Mouse (Mus musculus) neural tube, embryonic 13.5 days (tissue): ENCODE data around the gene Armc6. TPM values are rescaled to one million over a fixed set of nuclear protein-coding genes. Genes with fewer than 3 reads are reported as not detected.

ENCODE experiments used
- ATAC-seq: fragments of 200-750 bp; cut with Nextera tagmentation; 2 replicates; pipeline ENCODE4 v1.8.0; 2017; ENCODE audit warnings: low read depth, mild to moderate bottlenecking, moderate TSS enrichment, moderate library complexity
- H3K27ac ChIP-seq: fragments of 300-500 bp; sonication (generic); replicated peaks from 2 replicates; pipeline ENCODE4 v1.5.1; 2015; ENCODE audit warnings: moderate library complexity, mild to moderate bottlenecking, inconsistent platforms
- H3K27me3 ChIP-seq: fragments of 300-500 bp; sonication (generic); 2 replicates; pipeline ENCODE4 v1.6.1; 2015; ENCODE audit warnings: mild to moderate bottlenecking, inconsistent platforms
- H3K36me3 ChIP-seq: fragments of 300-500 bp; sonication (generic); 2 replicates; pipeline ENCODE4 v1.6.1; 2015; ENCODE audit warnings: mild to moderate bottlenecking, inconsistent platforms
- H3K4me1 ChIP-seq: fragments of 300-500 bp; sonication (generic); replicated peaks from 2 replicates; pipeline ENCODE4 v1.6.1; 2015; ENCODE audit warnings: inconsistent platforms
- H3K4me2 ChIP-seq: fragments of 300-500 bp; sonication (generic); 2 replicates; pipeline ENCODE4 v1.6.1; 2015; ENCODE audit warnings: inconsistent platforms, mild to moderate bottlenecking, moderate library complexity
- H3K4me3 ChIP-seq: fragments of 300-500 bp; sonication (generic); 2 replicates; pipeline ENCODE4 v1.5.1; 2015; ENCODE audit warnings: mild to moderate bottlenecking, inconsistent platforms
- H3K9ac ChIP-seq: fragments of 300-500 bp; sonication (generic); 2 replicates; pipeline ENCODE4 v1.6.1; 2015; ENCODE audit warnings: moderate library complexity, mild to moderate bottlenecking, inconsistent platforms
- H3K9me3 ChIP-seq: fragments of 300-500 bp; sonication (generic); 2 replicates; pipeline ENCODE4 v1.6.1; 2016; ENCODE audit warnings: inconsistent platforms
- WGBS: fragments of 180-500 bp; shearing (Covaris S2); methylation state at CpG from one replicate; pipeline ENCODE4 v1.1.7; 2015; 5-methylcytosine and 5-hydroxymethylcytosine counted together
- polyA plus RNA-seq: library from polyadenylated mRNA; unstranded; fragments of >200 nt; fragmentation: Nextera tagmentation; extraction: Ambion mirVana; gene quantifications from 2 replicates; pipeline ENCODE4 v1.2.1, GENCODE M21; 2015

The Armc6 gene
- polyA plus RNA-seq, 1 experiment from 2014 or later: 85.7 TPM

DNA sequence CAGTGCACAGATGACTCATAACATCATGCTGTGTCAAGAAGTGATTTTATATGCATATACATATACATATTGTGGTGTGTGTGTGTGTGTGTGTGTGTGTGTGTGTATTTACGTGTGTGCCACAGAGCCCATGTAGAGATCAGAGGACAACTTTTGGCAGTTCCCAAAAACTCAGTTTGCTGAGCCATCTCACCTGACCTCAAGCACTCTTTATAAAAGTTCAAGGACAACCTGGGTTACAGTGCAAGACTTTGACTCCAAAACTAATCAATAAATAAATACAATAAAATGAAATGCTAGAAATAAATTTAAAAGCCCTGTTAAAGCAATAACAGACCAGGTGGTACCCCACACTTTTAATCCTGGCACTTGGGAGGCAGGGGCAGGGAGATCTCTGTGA lies 23.0 kb downstream of the Armc6 start:
- Histone ChIP-seq H3K4me2 (peak overlapping the region; percentile 96), H3K4me3 (peak overlapping the region; percentile 74), H3K9me3 (no peaks in the 10 kb centered on the region), H3K9ac (peak overlapping the region; percentile 81), H3K36me3 (no peaks in the 10 kb centered on the region), H3K27ac (no peak overlapping the region), H3K4me1 (peaks cover 19% of the 10 kb centered on the region), H3K27me3 (peaks cover 17% of the 10 kb centered on the region)
- WGBS: 67% methylated on average over 1 of the region's 1 CpGs
- no peak for ATAC-seq

DNA sequence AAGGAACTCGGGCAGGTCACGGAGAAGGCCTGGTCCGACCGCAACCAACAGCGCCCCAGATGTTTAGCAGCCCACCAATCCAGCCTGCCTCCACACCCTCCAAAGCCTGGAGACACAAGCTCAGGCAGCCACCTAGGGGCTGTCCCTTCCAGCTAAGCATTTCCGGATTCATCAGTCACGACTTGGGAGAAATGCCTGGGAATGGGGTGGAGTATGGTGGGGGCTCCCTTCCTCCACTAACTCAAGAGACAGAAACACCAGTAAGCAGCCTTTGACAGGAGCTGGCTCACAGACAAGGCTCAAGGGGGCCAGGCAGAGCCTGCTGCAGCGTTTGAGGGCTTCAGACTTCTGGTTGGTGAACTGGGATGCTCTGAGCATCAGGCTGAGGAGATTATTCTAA lies 23.7 kb downstream of the Armc6 start:
- H3K27ac ChIP-seq: no peak overlapping the region
- H3K4me3 ChIP-seq: no peak overlapping the region
- WGBS: 23% methylated on average over 8 of the region's 8 CpGs
- ATAC-seq: no peak
- H3K9ac ChIP-seq: peak overlapping the region; percentile 42; the same call in 1 of the 2 replicates
- peaks cover 17% of the 10 kb centered on the region for H3K27me3 ChIP-seq
- H3K9me3 ChIP-seq: no peaks in the 10 kb centered on the region
- peaks cover 19% of the 10 kb centered on the region for H3K4me1 ChIP-seq
- peak overlapping the region; percentile 96; the same call in 1 of the 2 replicates for H3K4me2 ChIP-seq
- no peaks in the 10 kb centered on the region for H3K36me3 ChIP-seq

DNA sequence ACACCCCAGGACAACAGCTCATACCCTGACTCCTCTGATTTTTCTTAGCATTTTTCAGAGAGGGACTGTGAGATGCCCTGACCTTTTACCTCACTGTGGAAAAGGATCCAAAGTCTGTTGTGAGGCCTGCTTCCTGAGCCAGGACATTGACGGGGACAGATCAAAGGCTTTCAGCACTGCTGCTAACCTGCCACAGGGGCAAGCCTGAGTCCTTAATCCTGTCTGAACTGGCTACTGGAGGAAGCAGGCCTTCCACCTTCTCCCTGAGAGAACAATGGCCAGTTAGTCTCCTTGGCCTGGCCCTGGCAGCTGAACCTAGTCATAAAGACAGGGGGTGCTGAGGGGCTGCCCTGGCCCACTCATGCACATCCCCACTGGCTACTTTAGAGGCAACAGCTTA lies 26.1 kb downstream of the Armc6 start:
- no peak for ATAC-seq
- H3K9ac ChIP-seq: peak overlapping the region; percentile 6; the same call in 1 of the 2 replicates
- WGBS: 71% methylated on average over 1 of the region's 1 CpGs

DNA sequence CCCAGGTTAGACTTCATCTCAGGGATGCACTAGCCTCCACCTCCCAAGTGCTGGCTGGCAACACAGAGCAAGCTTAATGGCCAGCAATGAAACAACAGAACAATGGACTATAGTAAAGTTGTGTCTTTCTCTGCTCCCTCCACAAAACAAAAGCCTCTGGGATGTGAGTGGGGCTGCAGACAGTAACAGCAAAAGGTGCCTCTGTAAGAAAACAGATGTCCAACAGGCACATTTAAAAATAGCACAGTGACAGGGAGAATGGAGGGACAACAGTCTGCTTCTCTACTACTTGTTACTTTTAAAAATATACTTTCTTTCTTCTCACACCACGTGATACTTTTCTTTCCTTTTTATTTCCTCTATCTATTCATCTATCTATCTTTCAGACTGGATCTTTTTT lies 29.5 kb downstream of the Armc6 start:
- H3K27ac ChIP-seq: no peak overlapping the region
- H3K36me3 ChIP-seq: no peaks in the 10 kb centered on the region
- H3K4me3 ChIP-seq: no peak overlapping the region
- 74% methylated on average over 1 of the region's 1 CpGs for WGBS
- H3K9me3 ChIP-seq: no peaks in the 10 kb centered on the region
- no peak overlapping the region for H3K9ac ChIP-seq
- peaks cover 1% of the 10 kb centered on the region for H3K27me3 ChIP-seq
- no peak overlapping the region for H3K4me2 ChIP-seq
- H3K4me1 ChIP-seq: 0 out of 2 replicates have a peak, but pooled peaks cover 7% of the 10 kb centered on the region
- no peak for ATAC-seq

More for the DNA sequence above, 26.1 kb downstream of the Armc6 start:
- Histone ChIP-seq H3K27ac (no peak overlapping the region), H3K4me2 (no peak overlapping the region), H3K9me3 (no peaks in the 10 kb centered on the region), H3K27me3 (peaks cover 17% of the 10 kb centered on the region), H3K4me1 (peaks cover 17% of the 10 kb centered on the region), H3K36me3 (no peaks in the 10 kb centered on the region), H3K4me3 (no peak overlapping the region)

DNA sequence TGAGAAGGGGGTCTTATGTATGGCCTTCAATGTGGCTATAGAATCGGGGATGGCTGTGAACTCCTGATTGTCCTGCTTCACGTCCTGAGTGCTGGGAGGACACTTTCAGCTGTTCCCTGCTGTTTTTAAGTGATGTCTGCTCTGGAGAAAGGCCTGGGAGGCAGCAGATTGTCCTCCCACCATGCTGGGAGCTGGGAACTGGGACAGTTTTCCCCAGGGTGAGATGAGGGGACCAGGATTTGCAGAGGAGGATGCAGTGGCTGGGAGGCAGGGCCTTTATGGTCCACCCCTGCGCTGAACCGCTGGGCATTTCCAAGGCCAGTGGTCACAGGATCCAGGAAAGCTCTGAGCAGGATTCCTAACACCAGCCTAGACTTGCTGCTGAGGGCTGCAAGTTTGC lies 31.2 kb downstream of the Armc6 start:
- Histone ChIP-seq H3K4me2 (no peak overlapping the region), H3K27ac (no peak overlapping the region), H3K4me3 (no peak overlapping the region), H3K36me3 (no peaks in the 10 kb centered on the region), H3K4me1 (peaks cover 7% of the 10 kb centered on the region; the same call in 1 of the 2 replicates), H3K9ac (no peak overlapping the region), H3K9me3 (no peaks in the 10 kb centered on the region), H3K27me3 (no peaks in the 10 kb centered on the region)
- ATAC-seq: no peak
- 67% methylated on average over 4 of the region's 4 CpGs for WGBS

DNA sequence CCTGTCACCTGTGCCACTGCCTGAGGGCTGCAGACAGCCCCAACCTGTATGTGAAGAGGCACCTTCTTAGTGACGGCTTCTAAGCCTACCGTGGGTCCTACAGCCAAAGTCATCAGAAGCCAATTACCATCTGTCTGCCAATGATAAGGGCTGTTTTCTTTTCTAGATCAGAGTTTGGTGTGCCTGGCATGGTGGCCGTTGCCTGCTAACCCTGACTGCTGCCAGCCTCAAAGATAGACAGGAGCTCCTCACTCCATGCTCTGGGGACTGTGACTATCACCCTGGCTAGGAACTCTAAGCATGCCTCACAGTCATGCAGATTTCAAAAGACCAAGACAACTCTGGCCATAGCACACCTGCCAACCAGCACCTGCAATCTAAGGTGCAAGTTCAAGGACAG lies 32.8 kb downstream of the Armc6 start:
- H3K9me3 ChIP-seq: no peaks in the 10 kb centered on the region
- H3K9ac ChIP-seq: no peak overlapping the region
- H3K4me1 ChIP-seq: peaks cover 7% of the 10 kb centered on the region; the same call in 1 of the 2 replicates
- no peaks in the 10 kb centered on the region for H3K36me3 ChIP-seq
- H3K4me2 ChIP-seq: no peak overlapping the region
- H3K4me3 ChIP-seq: no peak overlapping the region
- H3K27me3 ChIP-seq: no peaks in the 10 kb centered on the region
- ATAC-seq: no peak
- 89% methylated on average over 3 of the region's 3 CpGs for WGBS
- no peak overlapping the region for H3K27ac ChIP-seq

DNA sequence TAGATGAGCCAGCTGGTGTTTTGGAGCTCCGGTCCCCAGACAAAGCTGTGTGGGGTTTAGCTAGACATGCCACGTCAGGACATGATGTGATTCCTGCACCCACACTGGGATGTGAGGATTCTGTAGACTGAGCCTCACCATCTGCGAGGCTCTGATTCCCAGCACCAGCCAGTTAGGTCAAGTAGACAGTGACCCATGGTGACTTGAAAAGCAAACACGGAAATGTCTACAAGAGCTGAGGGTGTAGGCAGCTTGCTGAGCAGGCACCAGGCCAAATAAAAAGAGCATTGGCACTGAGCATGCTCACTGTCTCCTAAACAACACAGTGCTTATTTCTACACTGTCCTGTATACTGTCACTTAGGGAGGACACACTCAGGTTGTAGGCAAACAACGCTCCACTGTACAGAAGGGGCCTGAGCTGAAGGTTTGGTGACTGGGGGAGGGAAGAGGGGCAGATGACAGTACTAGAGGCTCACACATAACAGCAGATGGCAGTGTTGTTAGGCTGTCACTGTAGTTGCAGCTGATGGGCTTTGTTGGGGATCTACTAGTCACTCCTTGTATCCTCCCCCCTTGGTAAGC lies 34.1 kb downstream of the Armc6 start:
- Histone ChIP-seq H3K27me3 (no peaks in the 10 kb centered on the region), H3K9ac (no peak overlapping the region), H3K4me3 (no peak overlapping the region), H3K4me2 (no peak overlapping the region), H3K4me1 (peaks cover 7% of the 10 kb centered on the region; the same call in 1 of the 2 replicates), H3K9me3 (no peaks in the 10 kb centered on the region), H3K27ac (no peak overlapping the region), H3K36me3 (no peaks in the 10 kb centered on the region)
- WGBS: 77% methylated on average over 5 of the region's 5 CpGs
- ATAC-seq: no peak

DNA sequence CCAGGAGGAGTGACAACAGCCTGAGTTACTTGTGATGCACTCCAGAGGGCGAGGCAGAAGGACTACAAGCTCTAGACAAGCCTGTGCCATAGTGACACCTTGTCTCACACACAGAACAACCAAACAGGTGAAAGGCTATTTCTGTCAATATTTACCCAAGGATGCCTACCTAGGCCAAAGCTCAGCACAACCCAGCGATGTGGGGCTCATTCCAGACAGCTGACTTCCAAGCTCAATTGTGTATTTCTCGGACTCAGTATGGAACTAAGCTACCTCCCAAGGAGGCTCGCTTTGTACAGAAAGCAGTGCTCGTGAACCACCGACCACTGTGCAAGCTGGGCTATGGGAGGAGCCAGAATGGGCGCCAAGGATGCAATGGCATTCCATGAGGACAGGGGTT lies 36.7 kb downstream of the Armc6 start:
- 54% methylated on average over 7 of the region's 7 CpGs for WGBS
- no peak for ATAC-seq
- Histone ChIP-seq H3K4me1 (peaks cover 7% of the 10 kb centered on the region; the same call in 1 of the 2 replicates), H3K36me3 (0 out of 2 replicates have a peak, but pooled peaks cover 2% of the 10 kb centered on the region), H3K4me2 (no peak overlapping the region), H3K9me3 (no peaks in the 10 kb centered on the region), H3K27me3 (no peaks in the 10 kb centered on the region), H3K9ac (peak overlapping the region; percentile 32; the same call in 1 of the 2 replicates), H3K27ac (no peak overlapping the region), H3K4me3 (no peak overlapping the region)

DNA sequence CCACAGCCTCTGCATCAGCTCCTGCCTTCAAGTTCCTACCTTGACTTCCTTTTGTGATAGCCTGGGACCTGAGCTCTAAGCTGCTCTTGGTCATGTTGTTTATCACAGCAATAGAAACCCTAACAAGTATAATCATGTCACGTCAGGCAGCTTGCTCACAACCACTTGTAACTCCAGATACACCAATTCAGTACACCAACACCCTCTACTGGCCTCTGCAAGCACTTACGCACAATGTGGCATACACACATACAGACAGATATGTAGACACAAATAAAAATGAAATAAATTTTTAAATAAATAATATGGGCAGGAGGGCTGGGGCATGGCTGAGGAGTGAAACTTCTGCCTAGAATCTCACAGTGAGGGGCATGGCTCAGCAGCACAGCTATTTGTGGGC lies 38.5 kb downstream of the Armc6 start:
- H3K36me3 ChIP-seq: 0 out of 2 replicates have a peak, but pooled peaks cover 2% of the 10 kb centered on the region
- H3K4me3 ChIP-seq: no peak overlapping the region
- H3K27ac ChIP-seq: no peak overlapping the region
- no peaks in the 10 kb centered on the region for H3K9me3 ChIP-seq
- peaks cover 12% of the 10 kb centered on the region for H3K4me1 ChIP-seq
- H3K4me2 ChIP-seq: no peak overlapping the region
- no peak overlapping the region for H3K9ac ChIP-seq
- no peaks in the 10 kb centered on the region for H3K27me3 ChIP-seq
- 86% methylated on average over 2 of the region's 2 CpGs for WGBS
- no peak for ATAC-seq

DNA sequence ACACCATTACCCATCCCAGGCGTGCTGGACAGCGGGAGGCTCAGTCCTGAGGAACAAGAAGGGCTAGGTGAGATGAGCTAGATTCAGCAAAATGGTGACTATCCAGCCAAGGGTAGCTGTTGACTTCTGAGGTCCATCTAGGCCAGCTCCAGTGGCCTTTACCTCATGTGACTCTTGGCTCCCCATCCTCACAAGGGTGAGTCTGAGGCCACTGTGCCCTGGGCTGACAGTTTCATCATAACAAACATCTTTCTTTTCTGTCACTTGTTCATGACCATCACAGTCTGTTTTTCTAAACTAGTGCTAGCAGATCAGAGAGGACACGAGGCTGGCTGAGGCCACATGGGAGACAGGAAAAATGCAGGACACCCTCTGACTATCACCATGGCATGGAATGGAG lies 40.1 kb downstream of the Armc6 start:
- no peak overlapping the region for H3K27ac ChIP-seq
- no peak overlapping the region for H3K9ac ChIP-seq
- WGBS: 76% methylated on average over 3 of the region's 3 CpGs
- no peak overlapping the region for H3K4me3 ChIP-seq
- H3K4me1 ChIP-seq: peaks cover 9% of the 10 kb centered on the region
- H3K4me2 ChIP-seq: no peak overlapping the region
- no peaks in the 10 kb centered on the region for H3K9me3 ChIP-seq
- no peaks in the 10 kb centered on the region for H3K27me3 ChIP-seq
- H3K36me3 ChIP-seq: peaks cover 2% of the 10 kb centered on the region; the same call in 1 of the 2 replicates
- ATAC-seq: no peak

DNA sequence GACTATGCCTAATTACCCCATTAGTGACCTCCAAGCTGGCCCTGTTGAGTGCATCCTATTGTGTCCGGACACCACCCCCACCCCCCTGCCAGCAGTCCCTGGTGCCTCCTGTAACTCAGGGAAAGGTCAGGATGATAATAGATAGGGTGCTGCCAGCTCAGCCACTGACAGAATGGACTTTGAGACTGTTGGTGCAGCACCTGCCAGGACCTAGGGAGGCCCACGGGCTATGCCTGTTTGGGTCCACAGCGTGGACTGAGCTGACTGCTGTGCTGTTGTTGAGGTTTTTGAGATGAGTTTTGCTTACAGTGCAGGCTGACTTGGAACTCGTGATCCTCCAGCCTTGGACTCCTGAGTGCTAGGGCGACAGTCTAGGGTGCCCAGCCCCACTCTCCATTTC lies 41.0 kb downstream of the Armc6 start:
- Histone ChIP-seq H3K9me3 (no peaks in the 10 kb centered on the region), H3K4me2 (no peak overlapping the region), H3K27me3 (no peaks in the 10 kb centered on the region), H3K4me1 (peaks cover 9% of the 10 kb centered on the region), H3K27ac (no peak overlapping the region), H3K4me3 (no peak overlapping the region), H3K36me3 (peaks cover 5% of the 10 kb centered on the region; the same call in 1 of the 2 replicates), H3K9ac (no peak overlapping the region)
- WGBS: 50% methylated on average over 5 of the region's 5 CpGs
- ATAC-seq: no peak

DNA sequence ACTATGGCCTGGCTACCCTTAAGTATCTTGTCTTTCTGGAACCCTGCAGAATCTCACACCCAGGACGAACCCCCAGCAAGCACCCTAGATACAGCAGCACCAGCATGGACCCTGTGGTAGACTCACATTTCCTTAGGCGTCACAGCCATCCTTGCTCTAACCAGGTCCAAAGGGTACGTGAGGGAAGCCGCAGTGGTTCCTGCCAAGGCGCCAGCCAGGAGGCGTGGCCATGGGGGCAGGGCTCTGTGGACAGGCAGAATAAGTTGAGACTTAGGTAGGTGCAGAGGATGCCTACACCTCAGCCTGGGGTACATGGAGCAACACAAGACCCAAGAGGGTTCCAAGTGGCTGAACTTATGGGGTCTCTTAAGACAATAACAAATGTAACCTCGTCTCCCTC lies 45.6 kb downstream of the Armc6 start:
- no peaks in the 10 kb centered on the region for H3K9me3 ChIP-seq
- no peak overlapping the region for H3K4me2 ChIP-seq
- H3K36me3 ChIP-seq: peaks cover 9% of the 10 kb centered on the region
- no peak overlapping the region for H3K4me3 ChIP-seq
- no peak overlapping the region for H3K27ac ChIP-seq
- no peaks in the 10 kb centered on the region for H3K27me3 ChIP-seq
- ATAC-seq: no peak
- 77% methylated on average over 7 of the region's 7 CpGs for WGBS
- H3K4me1 ChIP-seq: peaks cover 9% of the 10 kb centered on the region
- H3K9ac ChIP-seq: no peak overlapping the region

DNA sequence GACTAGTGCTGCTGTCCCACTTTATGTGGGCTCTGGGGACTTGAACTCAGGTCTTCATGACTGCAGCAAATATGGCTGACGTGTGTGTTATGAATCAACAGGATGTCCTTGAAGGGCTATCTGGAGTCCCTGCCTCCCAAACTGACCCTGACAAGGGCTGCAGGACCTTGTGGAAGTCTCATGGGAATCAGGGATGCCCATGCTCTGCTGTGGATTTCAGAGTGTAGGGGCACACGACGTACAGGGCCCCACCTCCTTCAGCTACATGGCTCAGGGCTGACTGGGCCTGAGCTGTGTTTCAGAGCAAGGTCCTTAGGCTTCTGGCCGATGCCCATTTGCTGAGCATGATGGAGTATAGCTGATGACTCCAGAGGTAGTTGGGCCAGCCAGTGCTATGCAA lies 51.1 kb downstream of the Armc6 start:
- H3K9me3 ChIP-seq: no peaks in the 10 kb centered on the region
- H3K27me3 ChIP-seq: no peaks in the 10 kb centered on the region
- H3K9ac ChIP-seq: no peak overlapping the region
- H3K4me2 ChIP-seq: no peak overlapping the region
- 91% methylated on average over 4 of the region's 4 CpGs for WGBS
- H3K27ac ChIP-seq: no peak overlapping the region
- H3K36me3 ChIP-seq: peaks cover 44% of the 10 kb centered on the region
- H3K4me1 ChIP-seq: no peaks in the 10 kb centered on the region; the same call in 1 of the 2 replicates
- H3K4me3 ChIP-seq: no peak overlapping the region
- no peak for ATAC-seq
